Mouse (Mus musculus): ENCODE measurements around the gene Adh7.

DNA sequence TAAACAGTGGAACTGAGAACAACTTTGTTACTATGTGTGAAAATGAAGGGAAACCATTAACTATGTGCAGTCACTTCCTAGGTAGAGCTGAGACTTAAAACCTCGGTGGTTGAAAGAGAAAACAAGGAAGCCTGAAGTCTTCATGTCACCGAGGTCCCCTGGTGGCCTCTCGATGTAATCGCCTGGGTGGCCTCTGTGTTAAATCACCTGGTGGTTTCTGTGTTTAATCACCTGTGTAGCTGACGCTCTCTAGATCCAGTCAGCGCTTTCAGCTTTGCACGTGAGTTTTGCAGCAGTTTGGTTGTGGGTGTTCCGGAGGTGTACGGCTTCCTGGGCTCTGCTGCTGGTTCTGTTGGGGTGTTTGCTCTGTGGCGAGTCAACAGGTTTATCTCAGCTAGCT lies 44.3 kb upstream of the Adh7 start:
- TF ChIP-seq POLR2A (IDR thresholded peaks at IDR 0.05; ENCODE audit: low read depth, low read length) (no peak), CTCF (conservative IDR thresholded peaks at IDR 0.05; ENCODE audit: insufficient read depth, insufficient read length, low read depth, low read length) (no peak)

All from kidney, adult 2 months (tissue).